Mouse (Mus musculus): ENCODE measurements around the gene Tas2r135. TPM values are rescaled to one million over a fixed set of nuclear protein-coding genes. Genes with fewer than 3 reads are reported as not detected.

Gene Tas2r135
- not detected in 2 replicates for polyA plus RNA-seq (2015; fragmentation: Nextera tagmentation; extraction: Ambion mirVana)

GRCm38 (mm10) chr6:42405134-42405533 is at the start of gene Tas2r135:
TSS of gene Tas2r135 (plus strand) at chr6:42405434.
- Histone ChIP-seq H3K27ac (no peak within 1 kb of the TSS), H3K9ac (no peak within 1 kb of the TSS), H3K36me3 (replicated peaks) (no peaks in the 10 kb centered on the region), H3K9me3 (no peaks in the 10 kb centered on the region), H3K27me3 (replicated peaks) (no peaks in the 10 kb centered on the region), H3K4me1 (no peaks in the 10 kb centered on the region), H3K4me3 (no peak within 1 kb of the TSS), H3K4me2 (no peak within 1 kb of the TSS)
- 85% methylated on average over 2 of the region's 2 CpGs for WGBS
- ATAC-seq (replicated peaks), result no peak

GRCm38 (mm10) chr6:42355794-42356600 is 49.2 kb upstream of the Tas2r135 start:
- H3K36me3 ChIP-seq (replicated peaks), result peaks cover 16% of the 10 kb centered on the region

GRCm38 (mm10) chr6:42356913-42357312 is 48.3 kb upstream of the Tas2r135 start:
- no peak overlapping the region for H3K27ac ChIP-seq
- peaks cover 16% of the 10 kb centered on the region for H3K36me3 ChIP-seq (replicated peaks)
- H3K9ac ChIP-seq, result no peak overlapping the region
- WGBS, result 97% methylated on average over 5 of the region's 5 CpGs
- ATAC-seq (replicated peaks), result no peak
- no peak overlapping the region for H3K4me3 ChIP-seq
- no peaks in the 10 kb centered on the region for H3K9me3 ChIP-seq
- no peaks in the 10 kb centered on the region for H3K27me3 ChIP-seq (replicated peaks)
- no peak overlapping the region for H3K4me2 ChIP-seq
- peaks cover 16% of the 10 kb centered on the region for H3K4me1 ChIP-seq

More at GRCm38 (mm10) chr6:42355794-42356600, 49.2 kb upstream of the Tas2r135 start:
- 94% methylated on average over 13 of the region's 13 CpGs for WGBS
- ATAC-seq (replicated peaks), result no peak
- peaks cover 25% of the 10 kb centered on the region for H3K4me1 ChIP-seq
- H3K9ac ChIP-seq, result no peak overlapping the region
- H3K4me3 ChIP-seq, result no peak overlapping the region
- no peaks in the 10 kb centered on the region for H3K9me3 ChIP-seq
- no peak overlapping the region for H3K27ac ChIP-seq
- no peaks in the 10 kb centered on the region for H3K27me3 ChIP-seq (replicated peaks)
- H3K4me2 ChIP-seq, result no peak overlapping the region

- Histone ChIP-seq H3K27me3 (replicated peaks) (no peaks in the 10 kb centered on the region), H3K9me3 (no peaks in the 10 kb centered on the region), H3K27ac (no peak overlapping the region), H3K4me3 (no peak overlapping the region), H3K36me3 (replicated peaks) (peaks cover 16% of the 10 kb centered on the region), H3K9ac (no peak overlapping the region), H3K4me2 (no peak overlapping the region), H3K4me1 (peaks cover 11% of the 10 kb centered on the region)
- ATAC-seq (replicated peaks), result no peak
- WGBS, result 61% methylated on average over 6 of the region's 6 CpGs
Measured at GRCm38 (mm10) chr6:42357901-42358300, 47.3 kb upstream of the Tas2r135 start.

GRCm38 (mm10) chr6:42358901-42359300 is 46.3 kb upstream of the Tas2r135 start:
- Histone ChIP-seq H3K4me1 (peaks cover 5% of the 10 kb centered on the region), H3K9me3 (no peaks in the 10 kb centered on the region), H3K9ac (no peak overlapping the region), H3K27ac (no peak overlapping the region), H3K4me2 (no peak overlapping the region), H3K27me3 (replicated peaks) (no peaks in the 10 kb centered on the region), H3K4me3 (no peak overlapping the region), H3K36me3 (replicated peaks) (peaks cover 16% of the 10 kb centered on the region)
- no peak for ATAC-seq (replicated peaks)
- 93% methylated on average over 12 of the region's 12 CpGs for WGBS

- Histone ChIP-seq H3K4me2 (no peak overlapping the region), H3K27ac (no peak overlapping the region), H3K9ac (no peak overlapping the region), H3K9me3 (no peaks in the 10 kb centered on the region), H3K36me3 (replicated peaks) (peaks cover 16% of the 10 kb centered on the region), H3K4me3 (no peak overlapping the region), H3K27me3 (replicated peaks) (no peaks in the 10 kb centered on the region), H3K4me1 (no peaks in the 10 kb centered on the region)
- 75% methylated on average over 9 of the region's 9 CpGs for WGBS
- ATAC-seq (replicated peaks), result no peak
Measured at GRCm38 (mm10) chr6:42359364-42360147, 45.7 kb upstream of the Tas2r135 start.

- H3K4me3 ChIP-seq, result no peak overlapping the region
- no peak for ATAC-seq (replicated peaks)
- WGBS, result 92% methylated on average over 6 of the region's 6 CpGs
- peaks cover 16% of the 10 kb centered on the region for H3K36me3 ChIP-seq (replicated peaks)
- H3K9me3 ChIP-seq, result no peaks in the 10 kb centered on the region
- no peak overlapping the region for H3K9ac ChIP-seq
- no peaks in the 10 kb centered on the region for H3K27me3 ChIP-seq (replicated peaks)
- no peaks in the 10 kb centered on the region for H3K4me1 ChIP-seq
- H3K27ac ChIP-seq, result no peak overlapping the region
- no peak overlapping the region for H3K4me2 ChIP-seq
Measured at GRCm38 (mm10) chr6:42360231-42360840, 44.9 kb upstream of the Tas2r135 start.

GRCm38 (mm10) chr6:42361041-42361895 is 44.0 kb upstream of the Tas2r135 start:
- no peak overlapping the region for H3K9ac ChIP-seq
- H3K27me3 ChIP-seq (replicated peaks), result no peaks in the 10 kb centered on the region
- no peaks in the 10 kb centered on the region for H3K9me3 ChIP-seq
- H3K4me2 ChIP-seq, result no peak overlapping the region
- H3K27ac ChIP-seq, result no peak overlapping the region
- no peak overlapping the region for H3K4me3 ChIP-seq
- ATAC-seq (replicated peaks), result no peak
- 97% methylated on average over 13 of the region's 13 CpGs for WGBS
- no peaks in the 10 kb centered on the region for H3K4me1 ChIP-seq
- H3K36me3 ChIP-seq (replicated peaks), result peaks cover 16% of the 10 kb centered on the region

GRCm38 (mm10) chr6:42362074-42362473 is 43.2 kb upstream of the Tas2r135 start:
- Histone ChIP-seq H3K4me1 (no peaks in the 10 kb centered on the region), H3K9ac (no peak overlapping the region), H3K4me2 (no peak overlapping the region), H3K36me3 (replicated peaks) (peaks cover 16% of the 10 kb centered on the region), H3K27ac (no peak overlapping the region), H3K4me3 (no peak overlapping the region), H3K27me3 (replicated peaks) (no peaks in the 10 kb centered on the region), H3K9me3 (no peaks in the 10 kb centered on the region)
- 62% methylated on average over 1 of the region's 1 CpGs for WGBS
- ATAC-seq (replicated peaks), result no peak

GRCm38 (mm10) chr6:42362497-42362896 is 42.7 kb upstream of the Tas2r135 start:
- Histone ChIP-seq H3K27me3 (replicated peaks) (no peaks in the 10 kb centered on the region), H3K4me2 (no peak overlapping the region), H3K4me1 (no peaks in the 10 kb centered on the region), H3K4me3 (no peak overlapping the region), H3K36me3 (replicated peaks) (peaks cover 16% of the 10 kb centered on the region), H3K9me3 (no peaks in the 10 kb centered on the region), H3K9ac (no peak overlapping the region), H3K27ac (no peak overlapping the region)
- WGBS, result 64% methylated on average over 1 of the region's 1 CpGs
- no peak; the same call in 1 of the 2 replicates for ATAC-seq (replicated peaks)

GRCm38 (mm10) chr6:42362974-42363373 is 42.3 kb upstream of the Tas2r135 start:
- no peak overlapping the region for H3K4me2 ChIP-seq
- H3K9ac ChIP-seq, result no peak overlapping the region
- H3K27ac ChIP-seq, result no peak overlapping the region
- peak; percentile 25; the same call in 1 of the 2 replicates for ATAC-seq (replicated peaks)
- H3K4me1 ChIP-seq, result no peaks in the 10 kb centered on the region
- no peaks in the 10 kb centered on the region for H3K27me3 ChIP-seq (replicated peaks)
- 54% methylated on average over 3 of the region's 3 CpGs for WGBS
- no peak overlapping the region for H3K4me3 ChIP-seq
- peaks cover 11% of the 10 kb centered on the region for H3K36me3 ChIP-seq (replicated peaks)
- no peaks in the 10 kb centered on the region for H3K9me3 ChIP-seq

Measured in midbrain, embryonic 15.5 days (tissue).